Mouse (Mus musculus): ENCODE measurements around the gene Psma7.

Gene Psma7

DNA sequence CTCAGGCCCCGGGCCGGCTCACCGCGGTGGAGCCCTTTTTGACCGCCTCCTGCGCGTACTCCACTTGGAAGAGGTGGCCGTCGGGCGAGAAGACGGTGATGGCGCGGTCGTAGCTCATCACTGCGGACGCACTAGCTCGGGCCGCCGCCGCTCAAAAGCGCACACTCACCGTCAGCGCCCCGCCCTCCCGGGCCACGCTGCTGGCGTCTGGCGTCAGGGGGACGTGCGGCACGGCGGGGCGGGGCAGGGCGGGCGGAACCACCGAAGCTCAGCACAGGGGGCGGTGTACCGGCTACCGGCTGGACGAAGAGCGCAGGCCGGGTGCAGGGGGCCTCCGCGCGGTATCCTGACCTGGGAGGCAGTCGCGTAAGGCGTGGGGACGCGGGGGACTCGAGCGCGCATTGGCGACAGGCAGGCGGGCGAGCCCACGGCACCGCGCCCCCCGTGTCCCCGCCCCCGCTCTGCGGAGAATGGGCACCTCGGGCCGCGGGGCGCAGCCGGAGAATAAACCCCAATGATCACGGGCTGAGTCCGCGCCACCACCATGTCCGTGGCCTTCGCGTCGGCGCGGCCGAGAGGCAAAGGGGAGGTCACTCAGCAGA lies at the start of gene Psma7, which contains the start of gene Ss18l1:
Gene Psma7 (minus strand): TSS at position 178 of the 602 bp plus-strand sequence.
Gene Ss18l1 (plus strand): TSS at position 254 of the 602 bp plus-strand sequence.
- DNase-seq (ENCODE audit: low spot score): peak; percentile 90

DNA sequence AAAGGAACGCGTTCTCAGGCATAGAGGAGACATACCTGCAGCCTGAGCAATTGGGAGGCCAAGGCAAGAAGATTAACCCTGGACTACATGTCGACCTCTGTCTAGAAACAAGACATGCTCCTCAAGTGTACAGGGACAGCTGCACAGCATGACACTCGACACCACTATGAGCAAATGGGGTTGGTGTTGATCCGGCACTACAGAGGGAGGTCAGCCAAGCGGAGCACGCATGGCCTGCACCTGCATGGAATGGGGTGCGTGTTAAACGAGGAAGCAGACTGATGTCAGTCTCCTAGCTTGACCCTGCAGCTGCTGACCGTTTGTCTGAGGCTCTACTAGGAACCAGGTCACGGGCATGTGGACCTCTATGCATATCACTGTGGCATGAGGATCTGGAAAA lies 48.1 kb upstream of the Psma7 start:
- DNase-seq (ENCODE audit: low spot score): no peak

DNA sequence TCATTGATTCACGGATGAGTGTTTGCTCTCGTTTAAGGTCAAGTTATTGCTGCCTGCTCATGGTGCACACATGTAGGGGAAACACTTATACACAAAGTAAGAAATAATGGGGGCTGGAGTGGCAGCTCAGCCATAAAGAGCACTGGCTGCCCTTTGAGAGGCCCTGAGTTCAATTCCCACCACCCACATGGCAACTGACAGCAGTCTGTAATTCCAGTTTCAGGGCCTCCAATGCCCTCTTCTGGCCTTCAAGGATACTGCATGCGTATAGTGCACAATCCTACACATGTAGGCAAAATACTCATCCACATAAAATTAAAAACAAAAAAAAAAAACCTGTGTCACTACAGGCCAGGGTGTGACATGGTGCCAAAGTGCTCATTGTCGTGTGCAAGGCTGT lies 45.2 kb upstream of the Psma7 start:
- no peak for DNase-seq (ENCODE audit: low spot score)

DNA sequence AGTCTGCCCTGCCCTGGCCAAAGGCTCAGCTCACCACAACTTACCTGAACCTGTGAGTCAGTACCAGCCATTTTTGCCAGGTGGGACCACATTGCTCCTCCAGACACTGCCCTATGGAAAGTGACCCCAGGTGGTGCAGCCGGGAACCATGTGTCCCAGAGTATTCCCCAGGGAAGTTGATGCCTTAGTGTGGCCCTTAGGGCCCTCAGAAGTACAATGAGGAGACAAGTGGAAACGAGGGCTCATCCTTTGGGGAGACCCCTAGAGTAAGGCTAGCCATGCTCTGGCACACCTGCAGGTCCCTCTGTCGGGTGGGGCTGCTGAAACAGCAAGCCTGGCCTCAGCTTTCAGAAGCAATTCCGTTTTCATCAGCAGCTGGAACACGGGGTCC lies 44.4 kb upstream of the Psma7 start:
- DNase-seq (ENCODE audit: low spot score): no peak

DNA sequence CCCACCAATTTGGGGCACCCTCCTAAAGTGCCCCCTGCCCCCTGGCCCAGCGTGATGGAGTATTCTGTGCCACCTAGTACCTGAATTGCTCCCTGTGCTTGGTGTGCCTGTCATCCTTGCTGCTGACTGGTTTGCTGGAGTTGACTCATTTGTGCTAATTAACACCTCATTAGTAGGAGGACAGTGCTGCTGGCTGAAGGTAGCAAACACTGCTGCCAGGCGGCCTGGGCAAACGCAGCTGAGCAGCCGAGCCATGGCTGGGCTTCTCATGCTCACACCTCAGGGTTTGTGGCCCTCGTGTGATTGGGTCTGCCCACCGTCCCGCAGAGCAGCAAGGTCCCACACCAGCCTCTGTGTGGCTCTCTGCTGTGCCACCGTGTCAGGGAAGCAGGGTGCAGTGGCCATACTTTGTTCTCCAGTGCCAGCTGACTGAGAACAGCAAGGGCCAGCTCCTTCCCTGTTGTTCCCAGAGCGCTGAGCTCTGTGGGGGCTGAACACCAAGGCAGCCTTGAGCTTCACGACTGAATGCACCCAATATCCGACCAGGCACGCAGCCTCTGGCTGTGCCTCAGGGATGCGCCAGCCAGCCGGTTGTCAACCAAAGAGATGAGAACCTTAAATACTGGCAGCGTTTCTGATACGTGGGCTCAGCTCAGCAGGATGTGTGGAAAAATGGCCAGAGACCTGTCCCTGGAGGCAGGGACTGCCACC lies 43.8 kb upstream of the Psma7 start:
- DNase-seq (ENCODE audit: low spot score): no peak

DNA sequence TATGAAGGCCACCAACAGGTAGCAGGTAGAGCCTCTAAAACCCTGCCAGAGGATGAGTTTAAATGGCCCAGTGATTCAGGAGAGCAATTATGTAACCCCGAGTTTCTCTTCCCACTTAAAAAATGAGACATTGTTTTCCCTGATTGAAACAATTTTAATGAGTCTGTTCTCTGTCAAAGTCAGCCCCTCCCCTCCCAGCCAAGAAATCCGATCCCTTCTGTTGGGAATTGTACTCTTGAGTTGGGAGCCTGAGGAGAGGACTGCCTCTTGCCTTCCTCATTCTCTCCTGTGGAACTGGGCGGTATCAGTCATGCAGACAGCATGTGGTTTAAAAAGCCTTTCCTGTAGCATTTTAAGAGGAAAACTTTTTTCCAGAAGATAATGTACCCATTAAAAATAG lies 42.3 kb upstream of the Psma7 start:
- no peak for DNase-seq (ENCODE audit: low spot score)

DNA sequence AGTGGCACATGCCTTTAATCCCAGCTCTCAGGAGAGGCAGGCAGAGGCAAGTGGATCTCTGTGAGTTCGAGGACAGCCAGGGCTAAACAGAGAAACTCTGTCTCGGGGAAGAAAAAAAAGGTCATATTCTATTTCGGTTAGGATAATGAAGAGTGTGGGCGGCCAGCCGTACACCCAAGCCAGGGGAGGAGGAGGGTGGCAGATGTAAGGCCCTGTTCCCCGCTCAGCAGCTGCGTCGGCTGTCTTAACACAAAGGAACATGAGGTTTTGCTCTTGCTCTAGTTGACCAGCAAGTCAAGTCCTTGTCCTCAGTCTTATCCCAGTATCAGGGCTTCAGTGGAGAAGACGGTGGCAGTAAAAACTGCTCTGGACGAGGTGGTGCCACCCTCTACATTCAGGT lies 40.8 kb upstream of the Psma7 start:
- no peak for DNase-seq (ENCODE audit: low spot score)

DNA sequence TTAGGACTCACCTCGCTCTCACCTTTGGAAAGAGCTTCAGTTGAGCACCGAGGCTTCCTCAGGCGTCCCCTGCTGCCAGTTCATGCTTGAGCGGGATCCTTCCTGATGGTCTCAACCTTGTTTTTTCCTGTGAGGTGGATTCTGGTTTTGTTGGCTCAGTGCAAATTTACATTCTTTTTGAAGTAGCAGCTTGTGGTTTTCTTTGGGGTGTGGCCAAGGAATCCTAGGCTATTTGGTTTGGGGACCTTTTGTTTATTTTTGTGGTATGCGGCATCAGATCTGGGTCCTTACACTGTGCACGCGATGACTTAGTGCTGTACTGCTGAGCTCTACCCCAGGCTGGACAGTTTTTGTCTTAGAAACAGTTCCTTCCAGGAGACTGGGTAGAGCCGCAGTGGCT lies 38.4 kb upstream of the Psma7 start:
- no peak for DNase-seq (ENCODE audit: low spot score)

DNA sequence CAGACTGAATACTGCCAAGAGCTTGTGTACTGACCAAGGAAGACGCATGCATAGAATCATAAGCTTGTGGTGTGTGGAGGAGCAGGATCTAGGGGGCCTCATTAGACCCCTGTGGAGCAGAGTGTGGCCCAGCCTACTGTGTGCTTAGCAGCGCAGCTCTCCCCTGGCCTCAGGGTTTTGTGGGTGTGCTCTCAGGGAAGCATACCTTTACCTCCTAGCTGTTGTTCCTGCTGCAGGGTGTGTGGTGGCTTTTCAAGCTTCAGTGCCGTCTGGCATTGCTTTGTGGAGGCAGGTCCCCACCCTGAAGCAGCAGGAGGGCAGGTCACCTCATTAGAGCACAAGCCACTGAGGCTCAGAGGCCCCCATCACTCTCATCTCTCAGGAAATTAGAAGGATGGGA lies 35.4 kb upstream of the Psma7 start:
- DNase-seq (ENCODE audit: low spot score): no peak

DNA sequence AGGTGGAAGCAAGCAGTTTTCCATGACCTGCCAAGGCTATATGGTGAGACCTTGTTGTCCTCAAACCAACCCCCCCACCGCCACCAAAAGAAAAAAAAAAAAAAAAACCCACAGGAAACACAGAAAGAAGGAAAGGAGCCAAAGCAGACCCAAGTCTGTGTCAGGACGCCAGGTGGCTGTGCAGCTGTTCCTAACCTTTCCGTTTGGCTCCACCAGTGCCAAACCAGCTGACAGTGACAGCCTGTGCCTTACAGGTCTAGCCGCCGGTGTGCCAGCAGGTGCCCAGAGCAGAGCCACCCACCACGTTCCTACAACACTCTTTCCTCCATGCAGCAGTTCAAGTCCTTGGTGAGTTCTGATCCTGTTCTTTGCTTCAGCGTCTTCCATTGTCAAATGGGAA lies 30.7 kb upstream of the Psma7 start:
- DNase-seq (ENCODE audit: low spot score): no peak

DNA sequence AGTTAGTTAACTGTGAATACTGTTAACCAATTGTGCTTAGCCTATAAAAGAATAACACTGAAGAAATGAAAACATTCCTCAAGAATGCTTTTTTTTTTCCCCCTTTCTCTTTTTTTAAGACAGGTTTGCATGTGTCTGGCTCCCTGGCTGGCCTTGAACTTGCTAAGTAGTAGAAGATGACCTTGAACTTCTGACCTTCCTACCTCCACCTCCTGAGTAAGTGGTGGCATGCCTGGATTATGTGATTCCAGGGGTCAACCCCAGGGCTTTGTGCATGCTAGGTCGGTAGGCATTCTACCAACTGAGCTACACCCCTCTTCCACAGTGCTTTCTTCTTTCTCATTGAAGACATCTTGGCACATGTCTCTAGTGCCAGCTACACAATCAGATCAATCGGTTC lies 29.4 kb upstream of the Psma7 start:
- DNase-seq (ENCODE audit: low spot score): no peak

DNA sequence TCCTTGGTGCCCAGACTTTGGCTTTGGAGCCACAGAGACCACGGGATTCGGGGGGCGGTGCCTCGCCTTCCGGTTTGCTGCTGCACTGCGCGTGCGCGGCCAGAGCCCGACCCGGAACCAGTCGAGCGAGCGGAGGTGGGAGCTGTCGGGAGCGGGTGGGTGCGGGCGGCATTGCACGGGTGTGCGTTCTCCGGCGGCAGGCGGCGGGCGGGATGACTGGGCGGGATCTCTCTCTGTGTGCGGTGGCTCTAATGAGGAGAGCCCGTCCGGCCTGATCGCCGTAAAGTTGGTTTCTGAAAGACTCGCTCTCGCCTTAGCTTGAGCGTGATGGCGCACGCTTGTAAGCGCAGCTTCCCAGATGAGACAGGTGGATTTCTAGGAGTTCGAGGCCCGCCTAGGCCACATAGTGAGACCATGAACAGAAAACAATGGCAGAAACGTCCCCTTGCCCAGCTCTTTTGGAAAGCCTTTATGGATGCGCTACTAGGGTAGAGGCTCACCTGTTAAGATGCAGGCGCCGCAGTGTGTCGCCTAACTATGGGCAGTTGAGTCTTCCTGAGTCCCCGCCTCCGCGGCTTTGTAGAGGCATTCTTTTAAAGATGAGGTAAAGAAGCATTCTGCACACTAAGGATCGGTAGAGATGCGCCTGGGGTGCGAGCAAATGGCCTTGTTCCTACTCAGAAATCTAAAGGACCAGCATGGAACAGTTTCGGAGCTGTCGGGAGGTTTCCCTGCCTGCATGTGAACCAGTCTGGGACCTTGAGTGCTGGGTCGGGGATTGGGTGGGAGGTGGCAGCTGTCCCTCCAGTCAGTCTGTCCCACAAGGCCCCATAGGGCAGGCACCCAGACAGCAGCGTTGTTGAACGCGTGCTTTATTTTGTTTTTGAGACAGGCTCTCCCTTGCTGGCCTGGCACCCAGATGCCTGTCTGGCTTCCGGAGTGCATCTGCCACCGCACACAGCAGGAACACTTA lies 28.5 kb upstream of the Psma7 start, which contains the start of gene Mtg2:
Gene Mtg2 (plus strand): TSS at position 108 of the 973 bp plus-strand sequence.
- peak; percentile 95 for DNase-seq (ENCODE audit: low spot score)

DNA sequence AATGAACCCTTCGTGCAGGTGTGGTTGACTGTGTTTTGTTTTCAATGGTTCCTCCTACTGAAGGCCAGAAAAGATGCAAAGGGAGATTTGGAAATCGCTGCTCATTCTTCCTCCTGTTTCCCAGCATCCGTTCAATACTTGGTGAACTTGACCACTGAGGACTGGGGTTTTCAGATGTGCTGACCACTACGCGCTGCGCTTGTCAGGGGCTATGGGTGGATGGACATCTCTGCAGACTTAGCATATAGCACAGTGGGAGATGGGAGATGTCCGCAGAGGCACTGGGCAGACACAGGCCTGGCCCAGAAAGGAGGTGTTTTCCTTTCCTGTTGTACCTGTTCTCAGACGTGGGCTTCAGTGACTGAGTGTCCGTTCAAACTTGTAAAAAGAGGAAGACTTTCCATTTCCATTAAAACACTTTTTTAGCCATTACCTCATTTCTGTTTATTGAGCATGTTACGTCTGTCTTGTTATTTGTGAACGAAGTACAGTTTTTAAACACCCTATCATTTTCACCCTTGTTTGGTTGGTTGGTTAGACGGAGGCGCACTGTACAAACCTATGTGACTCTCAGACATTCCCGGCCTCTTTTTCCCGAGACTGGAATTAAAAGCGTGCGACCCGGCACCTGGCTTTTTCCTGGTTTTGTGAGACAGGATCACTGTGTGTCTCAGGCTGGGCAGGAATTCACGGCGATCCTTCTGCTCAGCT lies 27.7 kb upstream of the Psma7 start:
- no peak for DNase-seq (ENCODE audit: low spot score)

DNA sequence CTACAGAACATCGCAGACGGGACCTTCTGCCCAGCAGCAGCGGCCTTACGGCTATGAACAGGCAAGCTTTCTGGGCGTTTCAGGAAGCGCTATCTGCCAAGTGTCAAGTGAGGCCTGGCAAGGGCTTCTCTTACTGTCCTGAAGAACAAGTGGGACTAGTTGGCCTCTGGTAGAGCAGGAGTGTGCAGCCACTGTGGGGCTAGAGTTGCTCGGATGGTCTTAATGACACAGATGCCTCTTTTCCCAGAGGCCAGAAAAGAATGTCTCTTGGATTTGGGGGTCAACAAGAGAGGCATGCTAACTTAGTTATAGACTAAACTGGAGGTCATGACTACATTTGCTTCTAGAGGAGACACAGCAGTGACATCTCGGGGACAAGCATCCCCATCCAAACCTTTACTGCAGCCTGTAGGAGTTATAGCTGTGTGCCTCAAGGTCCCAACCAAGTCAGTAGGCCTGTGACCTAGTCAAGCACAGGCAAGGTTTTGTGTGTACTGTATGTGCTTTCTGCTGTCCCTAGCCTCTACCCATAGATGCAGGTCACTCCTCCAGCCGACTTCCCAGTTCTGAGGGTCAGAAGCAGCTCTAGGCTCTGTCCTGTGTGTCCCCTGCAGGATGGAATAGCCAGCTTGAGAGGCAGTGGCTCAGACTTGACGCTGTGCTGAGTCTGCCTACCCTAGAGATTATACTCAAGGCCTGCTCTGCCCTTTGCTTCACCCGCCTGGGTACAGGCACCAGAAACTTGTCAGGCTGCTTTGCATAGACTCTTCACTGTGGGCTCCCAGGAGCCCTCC lies 21.3 kb upstream of the Psma7 start:
- DNase-seq (ENCODE audit: low spot score): no peak

DNA sequence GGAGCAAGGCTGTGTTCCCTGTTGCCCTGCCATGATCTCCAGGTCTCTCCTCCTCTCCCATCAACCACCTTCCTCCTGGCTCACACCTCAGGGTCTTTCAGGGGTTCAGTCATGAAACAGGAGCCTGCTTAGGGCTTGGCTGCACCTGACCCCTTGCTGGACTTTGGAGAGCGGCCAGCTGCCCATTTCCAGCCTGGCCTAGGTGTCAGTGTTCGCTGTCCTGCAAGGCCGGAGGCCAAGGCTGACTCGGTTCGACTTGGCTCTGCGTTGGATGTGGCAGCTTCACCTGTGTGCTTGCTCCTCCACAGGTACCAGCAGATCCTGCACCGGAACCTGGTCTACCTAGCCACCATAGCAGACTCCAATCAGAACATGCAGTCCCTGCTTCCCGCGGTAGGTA lies 10.8 kb upstream of the Psma7 start:
- DNase-seq (ENCODE audit: low spot score): no peak

DNA sequence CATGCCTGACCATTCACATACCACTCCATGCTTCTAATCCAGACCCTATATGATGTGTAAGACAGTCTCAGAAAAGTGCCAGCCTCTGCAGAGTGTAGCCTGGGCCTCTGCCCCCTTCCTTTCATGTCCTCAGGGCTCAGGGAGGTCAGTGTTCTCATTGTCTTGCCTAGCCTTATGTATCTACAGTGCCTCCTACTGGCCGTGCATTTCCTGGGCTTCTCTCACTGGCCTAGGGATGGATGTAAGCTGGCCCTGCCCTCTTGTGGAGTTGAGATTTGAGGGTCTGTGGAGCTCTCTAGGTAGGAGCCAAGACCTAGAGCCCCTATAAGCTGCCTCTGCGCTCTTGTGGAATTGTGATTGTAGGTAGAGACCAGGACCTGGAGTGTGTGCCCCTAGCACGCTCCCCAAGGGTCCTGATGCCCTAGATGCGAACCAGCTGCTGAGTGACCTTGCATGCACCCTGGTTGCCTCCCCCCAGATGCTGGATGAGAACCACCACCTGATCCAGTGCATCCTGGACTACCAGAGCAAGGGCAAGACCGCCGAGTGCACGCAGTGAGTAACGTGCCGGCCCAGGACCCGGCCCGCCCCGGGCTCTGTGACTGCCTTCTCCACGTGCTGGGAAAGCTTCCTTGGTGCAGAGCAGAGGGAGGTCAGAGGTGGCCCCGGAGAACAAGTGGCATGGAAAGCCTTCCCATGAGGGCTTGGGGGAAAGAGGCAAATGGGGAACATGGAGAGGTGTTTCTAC lies 9.9 kb upstream of the Psma7 start:
- no peak for DNase-seq (ENCODE audit: low spot score)

DNA sequence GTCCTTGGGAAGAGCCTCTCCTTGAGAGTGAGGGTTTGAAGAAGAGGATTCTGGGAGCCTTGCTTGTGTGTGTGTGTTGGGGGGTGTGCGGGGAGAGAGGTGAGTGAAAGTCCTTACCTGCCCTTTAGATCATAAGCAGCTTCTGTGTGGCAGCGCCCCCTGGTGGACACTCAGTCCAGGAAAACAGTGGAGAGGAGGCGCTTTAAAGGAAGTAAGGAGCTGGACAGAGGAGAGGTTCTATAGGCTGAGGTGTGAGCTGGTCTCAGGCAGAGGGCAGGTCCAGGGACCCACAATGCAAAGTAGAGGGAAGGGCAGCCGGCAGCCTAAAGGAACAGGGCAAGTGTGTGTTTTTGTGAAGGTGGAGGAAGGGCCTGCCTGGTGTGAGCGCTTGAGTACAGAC lies 8.8 kb upstream of the Psma7 start:
- DNase-seq (ENCODE audit: low spot score): peak; percentile 76

DNA sequence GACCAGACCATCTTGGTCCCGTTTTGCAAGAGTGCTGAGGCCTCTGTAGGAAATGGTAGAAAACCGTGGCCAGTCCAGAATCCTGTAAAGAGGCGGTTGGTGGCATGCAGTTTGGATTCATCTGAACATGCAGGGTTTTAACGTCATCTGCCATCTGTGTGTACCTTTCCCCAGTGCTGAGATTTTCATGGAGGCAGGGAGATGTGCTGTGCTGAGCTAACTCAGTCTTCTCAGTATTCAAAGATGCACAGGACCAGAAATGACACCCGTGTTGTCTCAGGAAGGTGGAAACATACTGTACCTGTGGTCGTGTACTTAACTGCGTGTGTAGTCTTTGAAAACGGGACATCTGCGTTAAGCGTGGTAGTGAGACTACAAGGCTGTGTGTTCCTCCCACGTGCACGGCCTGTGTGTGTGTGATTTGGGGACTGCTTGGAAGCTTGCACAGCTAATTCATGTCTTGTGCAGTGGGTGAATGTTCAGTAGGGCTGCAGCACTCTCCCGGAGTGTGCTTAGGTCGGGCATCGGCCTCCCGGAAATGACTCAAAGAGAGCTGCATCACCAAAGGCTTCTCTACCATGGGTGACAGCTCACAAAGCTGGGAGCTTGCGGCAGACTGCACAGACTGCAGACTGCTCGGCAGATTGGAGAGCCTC lies 5.9 kb upstream of the Psma7 start:
- DNase-seq (ENCODE audit: low spot score): no peak

DNA sequence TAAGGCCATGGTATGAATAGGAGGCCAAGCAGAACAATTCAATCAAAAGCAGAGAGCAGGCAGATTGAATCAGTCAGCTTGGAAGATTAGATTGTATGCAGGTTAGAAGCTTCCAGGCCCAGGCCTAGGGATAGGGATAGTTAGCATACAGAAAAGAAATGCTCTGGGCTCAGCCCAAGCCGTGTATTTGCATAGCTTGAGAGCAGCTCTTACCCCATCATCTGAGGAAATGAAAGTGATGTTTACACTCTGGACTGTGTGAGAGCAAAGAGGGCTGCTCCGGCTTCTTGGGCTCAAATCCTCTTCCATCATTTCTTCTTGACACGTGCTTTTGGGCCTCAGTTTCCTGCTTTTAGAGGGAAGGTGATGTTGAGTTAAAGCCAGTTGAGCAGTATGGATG lies 5.3 kb upstream of the Psma7 start:
- no peak for DNase-seq (ENCODE audit: low spot score)

DNA sequence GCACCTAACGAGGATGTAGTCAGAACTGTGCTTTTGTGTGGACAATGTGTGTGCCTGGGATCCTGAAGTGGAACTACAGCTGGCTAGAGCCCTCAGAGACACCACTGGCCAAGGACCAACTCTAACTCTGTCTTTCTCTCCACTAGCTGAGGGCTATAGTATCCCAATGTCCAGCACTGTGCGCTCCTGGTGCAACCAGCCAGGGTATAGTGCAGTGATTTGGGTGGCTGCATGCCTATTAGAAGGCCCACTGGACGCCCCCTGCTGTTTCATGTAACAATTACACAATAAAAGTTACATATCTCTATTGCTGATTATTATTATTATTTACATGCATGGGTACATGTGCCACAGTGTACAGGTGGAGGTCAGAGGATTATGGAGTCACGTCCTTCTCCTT lies 3.0 kb upstream of the Psma7 start:
- DNase-seq (ENCODE audit: low spot score): no peak
